Mouse (Mus musculus) activated CD4-positive, CD25-positive, alpha-beta regulatory T cell, adult 4 months (primary cell): Measurements from ENCODE around the gene Hist1h2ab. TPM values are rescaled to one million over a fixed set of nuclear protein-coding genes. Genes with fewer than 3 reads are reported as not detected.
"Not testable (repeated sequence)": the region's sequence is repeated elsewhere in the genome, so short reads cannot be mapped to it uniquely, and the experiment has no call there.

Experiments used
- ATAC-seq: one replicate; pipeline ENCODE4 v1.8.0; 2017
- polyA plus RNA-seq, 2 experiments: library from polyadenylated mRNA; unstranded; fragments of 100-300 nt; shearing (Covaris generic); gene quantifications; one replicate each; pipeline ENCODE4 v1.2.1; 2017

Hist1h2ab gene
- polyA plus RNA-seq, 2 experiments from 2014 or later, result 9.5 to 10.0 TPM

- ATAC-seq, result no peak
Measured at GRCm38 (mm10) chr13:23755000-23755399, 4.1 kb downstream of the Hist1h2ab start.

- ATAC-seq, result peak; percentile 62
Measured at GRCm38 (mm10) chr13:23756790-23757189, 5.9 kb downstream of the Hist1h2ab start, which contains the start of gene Hist1h4b. Gene Hist1h4b, plus strand, starts transcription at chr13:23757013.

- ATAC-seq, result no peak
Measured at GRCm38 (mm10) chr13:23757211-23757773, 6.4 kb downstream of the Hist1h2ab start.

GRCm38 (mm10) chr13:23757921-23758320, 7.0 kb downstream of the Hist1h2ab start:
- no peak for ATAC-seq

GRCm38 (mm10) chr13:23759251-23759771, 8.4 kb downstream of the Hist1h2ab start:
- ATAC-seq, result no peak

- no peak for ATAC-seq
Measured at GRCm38 (mm10) chr13:23759916-23760239, 9.0 kb downstream of the Hist1h2ab start.

- no peak for ATAC-seq
Measured at GRCm38 (mm10) chr13:23760240-23760971, 9.5 kb downstream of the Hist1h2ab start.

- ATAC-seq, result peak; percentile 62
Measured at GRCm38 (mm10) chr13:23760972-23761864, 10.3 kb downstream of the Hist1h2ab start, which contains the start of gene Hist1h4a. Gene Hist1h4a, minus strand, starts transcription at chr13:23761230.

GRCm38 (mm10) chr13:23761871-23762821, 11.2 kb downstream of the Hist1h2ab start, which contains the start of gene Hist1h3a:
Gene Hist1h3a, minus strand, starts transcription at chr13:23762386.
- peak; percentile 68 for ATAC-seq

- no peak for ATAC-seq
Measured at GRCm38 (mm10) chr13:23763242-23763585, 12.3 kb downstream of the Hist1h2ab start.

- peak; percentile 37 for ATAC-seq
Measured at GRCm38 (mm10) chr13:23763586-23764323, 12.8 kb downstream of the Hist1h2ab start, which contains the start of gene Hist1h1a. Gene Hist1h1a, plus strand, starts transcription at chr13:23763666.

- no peak for ATAC-seq
Measured at GRCm38 (mm10) chr13:23764324-23765171, 13.6 kb downstream of the Hist1h2ab start.

- no peak for ATAC-seq
Measured at GRCm38 (mm10) chr13:23765172-23765513, 14.2 kb downstream of the Hist1h2ab start.

- no peak for ATAC-seq
Measured at GRCm38 (mm10) chr13:23766772-23767171, 15.8 kb downstream of the Hist1h2ab start.

- no peak for ATAC-seq
Measured at GRCm38 (mm10) chr13:23768834-23769397, 18.0 kb downstream of the Hist1h2ab start.

- ATAC-seq, result not testable (repeated sequence)
Measured at GRCm38 (mm10) chr13:23769613-23770012, 18.7 kb downstream of the Hist1h2ab start, which contains the start of gene Trim38. Gene Trim38, plus strand, starts transcription at chr13:23769913.

- no peak for ATAC-seq
Measured at GRCm38 (mm10) chr13:23772561-23773313, 21.8 kb downstream of the Hist1h2ab start.

- no peak for ATAC-seq
Measured at GRCm38 (mm10) chr13:23778339-23778738, 27.4 kb downstream of the Hist1h2ab start.

- no peak for ATAC-seq
Measured at GRCm38 (mm10) chr13:23779025-23779424, 28.1 kb downstream of the Hist1h2ab start.
